Mouse (Mus musculus): ENCODE data around the gene Msto1. TPM values are rescaled to one million over a fixed set of nuclear protein-coding genes. Genes with fewer than 3 reads are reported as not detected.
"Not testable (repeated sequence)": the region's sequence is repeated elsewhere in the genome, so short reads cannot be mapped to it uniquely, and the experiment has no call there.

Gene Msto1
- total RNA-seq (2021): 1 to 10 TPM; 6.6 to 9.8 TPM
- long read RNA-seq, experiment 1, transcript Msto1-202 (14 exons, 1,875 nt): major isoform, 8 of 11 reads
- long read RNA-seq, experiment 1, partial matches to known transcripts: 3 of 11 reads
- long read RNA-seq, experiment 1, other reads (novel, unspliced or antisense): 0 of 11 reads
- long read RNA-seq, experiment 2, transcript Msto1-202 (14 exons, 1,875 nt): major isoform, 12 of 18 reads
- long read RNA-seq, experiment 2, partial matches to known transcripts: 4 of 18 reads
- long read RNA-seq, experiment 2, other reads (novel, unspliced or antisense): 2 of 18 reads

GRCm38 (mm10) chr3:88913511-88914383 is at the start of gene Msto1:
Gene Msto1, minus strand, starts transcription at chr3:88913999.
- DNase-seq: peak; percentile 91

- not testable (repeated sequence) for DNase-seq
Measured at GRCm38 (mm10) chr3:88963211-88963610, 49.4 kb upstream of the Msto1 start.

DNA sequence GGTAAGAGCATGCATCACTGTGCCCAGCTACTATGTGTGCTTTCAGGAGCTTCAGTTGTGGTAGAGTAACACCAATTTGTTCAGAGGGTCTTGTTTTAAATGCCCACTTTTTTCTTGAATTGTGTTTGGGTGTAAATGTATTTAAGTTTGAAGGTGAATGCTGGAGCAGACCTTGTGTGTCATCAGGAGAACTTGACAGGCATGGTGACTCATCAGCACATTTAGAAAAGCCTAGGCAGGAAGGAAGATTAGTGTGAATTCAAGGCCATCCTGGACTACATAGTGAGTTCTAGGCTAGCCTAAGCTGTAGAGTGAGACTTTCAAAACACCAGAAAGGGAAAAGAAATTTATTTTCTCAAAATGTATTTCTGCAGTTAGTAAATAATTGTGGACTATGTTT is 39.9 kb upstream of the Msto1 start:
- DNase-seq: no peak

- DNase-seq: no peak
Measured at GRCm38 (mm10) chr3:88953246-88953645, 39.4 kb upstream of the Msto1 start.

GRCm38 (mm10) chr3:88951327-88951800 is 37.6 kb upstream of the Msto1 start:
- DNase-seq: no peak

DNA sequence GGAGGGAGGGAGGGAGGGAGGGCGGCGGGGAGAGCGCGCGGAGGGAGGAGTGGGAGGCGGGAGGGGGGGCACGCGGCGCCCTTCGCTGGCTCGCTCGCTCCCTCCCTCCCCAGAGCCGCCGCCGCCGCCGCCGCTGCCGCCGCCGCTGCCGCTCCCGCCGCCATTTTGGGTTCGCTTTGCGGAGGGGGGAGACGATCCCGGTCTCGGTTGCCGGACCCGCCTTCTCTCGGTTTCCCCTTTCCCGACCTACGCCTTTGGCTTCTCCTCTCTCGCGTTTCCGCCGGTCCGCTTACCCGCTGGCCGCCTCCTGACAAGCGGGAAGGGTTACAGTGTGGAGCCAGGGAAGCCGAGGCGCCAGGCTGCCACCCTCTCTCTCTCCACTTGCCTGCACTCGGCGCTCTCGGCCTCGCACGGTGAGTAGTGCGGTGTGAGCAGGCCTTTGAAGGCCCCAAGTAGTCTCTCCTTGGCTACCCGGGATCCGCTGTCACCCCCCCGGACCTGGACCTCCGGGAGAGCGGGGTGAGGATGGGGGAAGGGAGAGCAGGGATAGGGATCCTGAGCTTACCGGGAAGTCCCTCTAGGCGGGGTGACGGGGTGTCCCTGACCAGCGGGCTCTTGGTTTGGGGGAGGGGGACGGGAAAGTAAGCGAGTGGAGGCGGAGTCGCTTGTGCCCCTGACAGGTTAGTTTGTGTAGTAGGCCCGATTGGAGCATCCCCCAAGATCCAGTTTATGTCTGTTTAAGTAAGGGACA is 37.0 kb upstream of the Msto1 start, which contains the start of the genes Ash1l and Dap3:
Gene Ash1l, plus strand, starts transcription at position 47 of the 751 bp plus-strand sequence.
Gene Dap3, minus strand, starts transcription at position 606 of the 751 bp plus-strand sequence.
- DNase-seq: no peak

- DNase-seq: peak; percentile 92
Measured at GRCm38 (mm10) chr3:88949786-88950575, 36.2 kb upstream of the Msto1 start.

DNA sequence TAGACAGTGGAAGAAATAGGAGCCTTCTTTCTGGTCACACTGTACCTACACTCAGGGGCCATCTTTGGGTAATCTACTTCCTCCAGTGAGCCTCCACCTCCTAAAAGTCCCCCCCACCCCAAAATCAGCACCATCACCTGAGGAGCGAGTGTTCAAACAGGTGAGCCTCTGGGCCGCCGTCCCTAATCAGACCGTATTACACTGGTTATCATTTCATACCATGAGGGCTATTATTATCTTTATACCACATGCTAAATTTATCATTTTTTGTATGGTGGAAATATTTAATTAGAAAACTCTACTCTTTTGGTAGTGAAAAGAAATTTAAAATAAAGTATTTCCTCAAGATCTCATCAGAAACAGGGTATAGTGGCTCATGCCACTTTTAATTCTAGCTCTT is 30.3 kb upstream of the Msto1 start:
- no peak for DNase-seq

DNA sequence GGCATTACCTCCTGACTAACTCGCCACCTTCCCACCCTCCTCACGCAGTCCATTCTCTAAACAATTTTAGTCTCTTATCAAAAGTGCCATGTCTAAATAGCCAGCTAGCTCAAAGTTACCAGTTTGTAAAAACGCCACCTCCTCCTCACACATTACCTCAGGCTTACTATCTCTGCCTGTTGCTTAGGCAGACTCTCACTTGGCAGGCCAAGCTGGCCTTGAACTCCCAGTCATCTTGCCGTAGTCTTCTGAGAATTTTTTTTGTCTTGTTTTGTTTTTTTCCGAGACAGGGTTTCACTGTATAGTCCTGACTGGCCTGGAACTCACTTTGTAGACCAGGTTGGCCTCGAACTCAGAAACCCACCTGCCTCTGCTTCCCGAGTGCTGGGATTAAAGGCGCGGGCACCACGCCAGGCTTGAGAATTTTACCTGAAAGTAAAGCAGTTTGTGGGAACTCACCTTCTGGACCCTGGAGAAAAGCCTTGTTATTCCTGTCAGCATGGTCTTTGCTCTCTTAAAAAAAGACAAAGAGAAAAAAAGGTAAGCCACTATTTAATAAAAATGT is 28.6 kb upstream of the Msto1 start:
- DNase-seq: no peak

GRCm38 (mm10) chr3:88939749-88940148 is 25.9 kb upstream of the Msto1 start:
- no peak for DNase-seq

DNA sequence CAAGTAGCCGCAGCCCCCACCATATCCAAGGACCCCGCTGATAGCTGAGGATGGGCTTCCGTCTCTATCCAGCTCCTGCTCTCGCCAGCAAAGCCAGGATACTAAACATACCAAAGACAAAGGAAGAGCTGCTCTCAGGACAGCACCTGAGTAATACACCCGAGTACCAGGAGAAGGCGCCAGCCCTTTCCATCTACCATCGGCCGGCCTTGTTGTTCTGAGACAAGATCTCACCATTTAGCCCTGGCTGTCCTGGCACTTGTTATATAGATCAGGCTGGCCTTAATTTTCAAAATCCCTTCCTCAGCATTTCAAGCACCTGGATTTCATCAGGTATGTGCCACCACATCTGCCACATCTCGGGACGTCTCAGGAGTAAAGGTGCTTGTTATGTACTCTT is 25.3 kb upstream of the Msto1 start:
- no peak for DNase-seq

- DNase-seq: no peak
Measured at GRCm38 (mm10) chr3:88929501-88929900, 15.7 kb upstream of the Msto1 start.

GRCm38 (mm10) chr3:88925651-88926050 is 11.9 kb upstream of the Msto1 start:
- no peak for DNase-seq

- no peak for DNase-seq
Measured at GRCm38 (mm10) chr3:88923989-88924591, 10.3 kb upstream of the Msto1 start.

DNA sequence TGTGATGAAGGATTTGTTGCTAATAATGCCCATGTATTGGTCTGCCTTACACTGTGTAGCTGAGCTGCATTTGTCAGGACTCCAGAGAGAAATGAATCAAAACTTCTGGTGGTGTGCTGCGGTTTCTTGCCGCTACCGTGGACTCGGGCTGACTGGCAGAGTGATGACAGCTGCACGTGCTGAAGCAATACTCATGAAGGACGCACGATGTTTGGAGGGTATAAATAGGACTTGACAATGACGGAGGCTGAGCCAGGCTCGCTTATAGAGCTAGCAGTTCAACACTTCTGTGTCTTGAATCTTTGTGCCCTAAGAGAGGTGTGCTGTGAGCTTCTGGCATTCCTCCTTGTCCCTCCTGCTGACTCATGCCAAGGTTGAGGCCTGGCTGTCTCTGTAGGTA is 7.6 kb upstream of the Msto1 start:
- no peak for DNase-seq

DNA sequence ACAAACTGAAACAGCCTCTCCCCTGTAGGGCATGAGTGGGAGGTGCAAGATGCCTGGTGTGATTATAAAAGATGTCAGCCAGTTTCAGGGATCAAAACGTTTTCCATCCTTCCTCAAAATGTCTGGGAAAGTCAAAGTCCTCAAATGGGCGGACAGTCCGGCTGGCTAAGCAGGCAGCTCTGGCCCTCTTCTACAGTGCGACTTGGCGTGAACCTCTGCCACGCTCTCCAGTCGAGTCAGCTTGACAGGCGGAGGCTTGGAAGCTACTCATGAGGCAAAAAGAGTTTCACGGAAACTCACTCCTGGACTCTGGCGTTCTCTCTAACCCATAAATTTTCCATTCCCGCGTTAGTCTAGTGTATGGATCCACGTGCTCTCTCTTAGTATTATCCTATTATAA is 5.2 kb upstream of the Msto1 start:
- no peak for DNase-seq

GRCm38 (mm10) chr3:88914384-88914810 is 598 bp upstream of the Msto1 start:
- DNase-seq: no peak

- no peak for DNase-seq
Measured at GRCm38 (mm10) chr3:88912585-88912984, 1.2 kb downstream of the Msto1 start.

- DNase-seq: no peak
Measured at GRCm38 (mm10) chr3:88906393-88907159, 7.2 kb downstream of the Msto1 start.

- DNase-seq: no peak
Measured at GRCm38 (mm10) chr3:88905741-88906140, 8.1 kb downstream of the Msto1 start.

All from gastrocnemius, postnatal 25 days (tissue).